Mouse (Mus musculus) lung, postnatal 0 days (tissue): Measurements from ENCODE around the gene Car12. TPM values are rescaled to one million over a fixed set of nuclear protein-coding genes. Genes with fewer than 3 reads are reported as not detected.

Experiments used
- ATAC-seq: fragments of 200-750 bp; cut with Nextera tagmentation; 2 replicates; pipeline ENCODE4 v1.8.0; 2017; ENCODE audit warnings: moderate library complexity
- DNase-seq: peaks from one replicate; pipeline ENCODE4 v3.0.0-alpha.2; 2016; ENCODE audit warnings: low spot score
- H3K27ac ChIP-seq: fragments of 300-500 bp; sonication (generic); 2 replicates; pipeline ENCODE4 v1.5.1; 2014; ENCODE audit warnings: antibody characterized with exemption, mild to moderate bottlenecking, low read length, mixed read lengths
- H3K27me3 ChIP-seq: fragments of 300-500 bp; sonication (generic); replicated peaks from 2 replicates; pipeline ENCODE4 v1.6.1; 2014; ENCODE audit warnings: low read length, mixed read lengths; ENCODE audit not compliant: insufficient read depth
- H3K36me3 ChIP-seq: fragments of 300-500 bp; sonication (generic); 2 replicates; pipeline ENCODE4 v1.6.1; 2014; ENCODE audit warnings: low read length, mixed read lengths; ENCODE audit not compliant: insufficient read depth
- H3K4me1 ChIP-seq: fragments of 300-500 bp; sonication (generic); 2 replicates; pipeline ENCODE4 v1.6.1; 2014; ENCODE audit warnings: antibody characterized with exemption, low read depth, low read length, mixed read lengths; ENCODE audit not compliant: insufficient read depth
- H3K4me2 ChIP-seq: fragments of 300-500 bp; sonication (generic); replicated peaks from 2 replicates; pipeline ENCODE4 v1.6.1; 2014; ENCODE audit warnings: low read depth, mild to moderate bottlenecking, low read length, moderate library complexity, mixed read lengths
- H3K4me3 ChIP-seq: fragments of 300-500 bp; sonication (generic); 2 replicates; pipeline ENCODE4 v1.5.1; 2014; ENCODE audit warnings: low read depth, low read length
- H3K9ac ChIP-seq: fragments of 300-500 bp; sonication (generic); replicated peaks from 2 replicates; pipeline ENCODE4 v1.6.1; 2014; ENCODE audit warnings: low read depth, mild to moderate bottlenecking
- H3K9me3 ChIP-seq: fragments of 300-500 bp; sonication (generic); 2 replicates; pipeline ENCODE4 v1.6.1; 2016; ENCODE audit warnings: low read length, mixed read lengths
- CTCF ChIP-seq: IDR thresholded peaks from 2 replicates; pipeline ENCODE4 v1.5.1; 2016; ENCODE audit warnings: antibody characterized with exemption, mild to moderate bottlenecking
- EP300 ChIP-seq: IDR thresholded peaks from 2 replicates; pipeline ENCODE4 v1.6.1; 2016; ENCODE audit warnings: antibody characterized with exemption, mild to moderate bottlenecking, control low read depth
- WGBS: fragments of 180-500 bp; shearing (Covaris S2); extraction: QIAGEN DNeasy Blood & Tissue Kit; methylation state at CpG from one replicate; pipeline ENCODE4 v1.1.7; 2014; 5-methylcytosine and 5-hydroxymethylcytosine counted together
- polyA plus RNA-seq: library from polyadenylated mRNA; unstranded; fragments of >200 nt; fragmentation: Nextera tagmentation; extraction: Ambion mirVana; gene quantifications from 2 replicates; pipeline ENCODE4 v1.2.1, GENCODE M21; 2015

Car12 gene
- 0.24 and 0.35 TPM in 2 replicates for polyA plus RNA-seq

DNA sequence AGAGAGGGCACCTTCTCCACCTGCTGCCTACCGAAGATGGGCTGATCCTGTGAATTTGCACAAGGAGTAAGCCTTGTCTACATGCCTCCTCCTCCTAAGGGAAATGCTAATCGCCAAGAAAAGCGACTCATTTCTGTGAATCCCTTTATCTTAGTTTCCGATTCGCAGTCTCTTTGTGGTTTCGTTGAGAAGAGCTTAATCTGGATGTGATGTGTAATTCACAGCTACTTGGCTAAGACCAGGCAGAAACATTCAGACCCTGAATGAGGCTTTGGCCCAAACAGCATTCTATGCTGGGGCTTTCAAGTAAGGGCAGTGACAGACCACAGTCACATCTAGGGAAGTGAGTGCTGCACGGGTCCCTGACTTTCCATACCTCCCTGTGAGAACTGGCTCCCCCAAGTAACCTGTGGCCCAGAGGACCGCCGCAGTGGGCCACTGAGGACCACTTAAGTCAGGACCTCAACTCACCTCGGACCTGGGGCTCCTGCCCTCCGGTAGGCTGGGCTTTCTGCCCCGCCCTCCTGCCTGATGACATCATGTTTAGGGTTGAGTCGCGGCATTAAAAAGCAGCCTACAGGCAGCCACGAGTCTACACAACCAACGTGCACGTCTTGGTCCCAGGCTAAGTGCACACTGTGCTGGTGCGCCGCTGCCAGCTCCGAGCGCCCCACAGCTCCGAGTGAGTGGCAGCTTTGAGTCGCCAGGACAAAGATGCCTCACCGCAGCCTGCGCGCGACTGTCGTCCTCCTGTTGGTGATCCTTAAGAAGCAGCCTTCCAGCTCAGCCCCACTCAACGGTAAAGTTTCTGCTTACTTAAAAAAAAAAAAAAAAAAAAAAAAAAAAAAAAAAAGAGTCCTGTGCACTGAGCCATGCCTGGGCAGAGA, at the start of gene Car12:
Car12 (plus strand) TSS at position 552 of the 887 bp plus-strand sequence.
- peak within 1 kb of the TSS; percentile 26 for H3K4me3 ChIP-seq
- H3K4me2 ChIP-seq = peak within 1 kb of the TSS; percentile 61
- no peaks in the 10 kb centered on the region for H3K36me3 ChIP-seq
- no peaks in the 10 kb centered on the region for H3K9me3 ChIP-seq
- no peak within 1 kb of the TSS for H3K9ac ChIP-seq
- ATAC-seq (peak; percentile 47), DNase-seq (peak; percentile 27)
- H3K27me3 ChIP-seq = no peaks in the 10 kb centered on the region
- no peak within 1 kb of the TSS for H3K27ac ChIP-seq
- TF ChIP-seq CTCF (no peak), EP300 (no peak)
- peaks cover 7% of the 10 kb centered on the region; the same call in 1 of the 2 replicates for H3K4me1 ChIP-seq
- WGBS = 13% methylated on average over 29 of the region's 29 CpGs

DNA sequence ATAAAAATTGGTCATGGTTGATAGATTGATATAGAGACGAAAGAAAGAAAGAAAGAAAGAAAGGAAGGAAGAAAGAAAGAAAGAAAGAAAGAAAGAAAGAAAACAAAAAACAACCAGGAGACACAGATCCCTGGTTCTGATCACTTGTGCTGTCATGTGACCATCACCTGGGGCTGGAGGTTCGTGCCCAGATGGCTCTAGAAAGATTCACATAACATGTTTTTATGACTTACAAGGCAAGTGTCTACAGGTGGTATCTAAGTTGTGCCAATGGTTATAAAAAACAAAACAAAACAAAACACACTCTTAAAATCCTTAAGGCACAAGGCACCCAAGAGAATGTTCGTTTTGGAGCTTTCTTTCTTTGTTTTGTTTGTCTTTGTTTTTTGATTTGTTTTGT, 49.7 kb upstream of the Car12 start:
- ATAC-seq (no peak), DNase-seq (no peak)
- Histone ChIP-seq H3K4me1 (no peaks in the 10 kb centered on the region), H3K4me3 (no peak overlapping the region), H3K4me2 (no peak overlapping the region), H3K9ac (no peak overlapping the region), H3K27ac (no peak overlapping the region), H3K27me3 (no peaks in the 10 kb centered on the region), H3K9me3 (no peaks in the 10 kb centered on the region), H3K36me3 (no peaks in the 10 kb centered on the region)
- 77% methylated on average over 3 of the region's 3 CpGs for WGBS
- TF ChIP-seq EP300 (no peak), CTCF (no peak)

GRCm38 (mm10) chr9:66664561-66664960, 48.9 kb upstream of the Car12 start:
- WGBS = 89% methylated on average over 7 of the region's 7 CpGs
- Histone ChIP-seq H3K27ac (no peak overlapping the region), H3K9ac (no peak overlapping the region), H3K36me3 (no peaks in the 10 kb centered on the region), H3K27me3 (no peaks in the 10 kb centered on the region), H3K4me1 (no peaks in the 10 kb centered on the region), H3K4me3 (no peak overlapping the region), H3K9me3 (no peaks in the 10 kb centered on the region), H3K4me2 (no peak overlapping the region)
- DNase-seq (no peak), ATAC-seq (no peak)
- TF ChIP-seq EP300 (no peak), CTCF (peak; percentile 33)

GRCm38 (mm10) chr9:66666153-66666552, 47.3 kb upstream of the Car12 start:
- Histone ChIP-seq H3K36me3 (no peaks in the 10 kb centered on the region), H3K9ac (no peak overlapping the region), H3K4me2 (no peak overlapping the region), H3K4me3 (no peak overlapping the region), H3K27ac (no peak overlapping the region), H3K27me3 (no peaks in the 10 kb centered on the region), H3K4me1 (no peaks in the 10 kb centered on the region), H3K9me3 (no peaks in the 10 kb centered on the region)
- no peak for DNase-seq
- WGBS = 60% methylated on average over 3 of the region's 3 CpGs
- ATAC-seq = no peak
- TF ChIP-seq EP300 (no peak), CTCF (no peak)

DNA sequence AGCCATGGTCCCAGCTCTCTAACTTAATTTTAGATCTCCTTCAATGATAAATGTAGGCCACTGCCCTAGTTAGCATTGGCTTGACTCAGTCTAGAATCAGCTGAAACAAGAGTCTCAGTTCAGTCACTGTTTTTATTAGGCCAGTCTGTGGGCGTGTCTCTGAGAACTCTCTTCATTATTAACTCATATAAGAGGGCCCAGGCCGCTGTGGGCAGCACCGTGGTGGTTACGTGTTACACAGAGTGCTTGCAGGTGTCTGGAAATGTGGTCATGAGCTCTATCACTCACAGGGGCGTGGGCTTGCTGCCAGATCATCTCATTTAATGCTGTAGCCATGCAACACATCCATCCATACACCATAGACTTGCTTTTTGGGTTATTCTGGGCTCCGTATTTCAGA, 46.4 kb upstream of the Car12 start:
- H3K27me3 ChIP-seq = no peaks in the 10 kb centered on the region
- no peak overlapping the region for H3K4me2 ChIP-seq
- H3K36me3 ChIP-seq = no peaks in the 10 kb centered on the region
- WGBS = 54% methylated on average over 6 of the region's 6 CpGs
- TF ChIP-seq EP300 = no peak
- TF ChIP-seq CTCF = no peak
- no peaks in the 10 kb centered on the region for H3K4me1 ChIP-seq
- H3K9ac ChIP-seq = no peak overlapping the region
- no peaks in the 10 kb centered on the region for H3K9me3 ChIP-seq
- no peak for ATAC-seq
- H3K27ac ChIP-seq = no peak overlapping the region
- no peak overlapping the region for H3K4me3 ChIP-seq
- DNase-seq = no peak

GRCm38 (mm10) chr9:66667868-66668267, 45.6 kb upstream of the Car12 start:
- Histone ChIP-seq H3K4me1 (no peaks in the 10 kb centered on the region), H3K27ac (no peak overlapping the region), H3K4me3 (no peak overlapping the region), H3K36me3 (no peaks in the 10 kb centered on the region), H3K27me3 (no peaks in the 10 kb centered on the region), H3K9me3 (no peaks in the 10 kb centered on the region), H3K4me2 (no peak overlapping the region), H3K9ac (no peak overlapping the region)
- no peak for ATAC-seq
- WGBS = 87% methylated on average over 4 of the region's 4 CpGs
- no peak for TF ChIP-seq CTCF
- DNase-seq = no peak
